Mouse (Mus musculus) gastrocnemius, postnatal 25 days (tissue): Measurements from ENCODE around the gene Pnlip. TPM values are rescaled to one million over a fixed set of nuclear protein-coding genes. Genes with fewer than 3 reads are reported as not detected.
A peak's percentile ranks its signal among the peaks of the same experiment; 100 is the strongest.

ENCODE experiments used
- DNase-seq: peaks from one replicate; pipeline ENCODE4 v3.0.0; 2022
- long read RNA-seq, 2 experiments: library from polyadenylated mRNA; stranded (forward); transcript quantifications; one replicate each; pipeline ENCODE4 v2.0.0; 2021
- total RNA-seq, 2 experiments: library from RNA; stranded (reverse); gene quantifications; 1 replicate in 1 of 2; 2 replicates in 1 of 2; pipeline ENCODE4 v1.2.3; 2021

Pnlip gene
- total RNA-seq = not detected
- long read RNA-seq, experiment 1 = 0 reads
- long read RNA-seq, experiment 2 = 0 reads

DNA sequence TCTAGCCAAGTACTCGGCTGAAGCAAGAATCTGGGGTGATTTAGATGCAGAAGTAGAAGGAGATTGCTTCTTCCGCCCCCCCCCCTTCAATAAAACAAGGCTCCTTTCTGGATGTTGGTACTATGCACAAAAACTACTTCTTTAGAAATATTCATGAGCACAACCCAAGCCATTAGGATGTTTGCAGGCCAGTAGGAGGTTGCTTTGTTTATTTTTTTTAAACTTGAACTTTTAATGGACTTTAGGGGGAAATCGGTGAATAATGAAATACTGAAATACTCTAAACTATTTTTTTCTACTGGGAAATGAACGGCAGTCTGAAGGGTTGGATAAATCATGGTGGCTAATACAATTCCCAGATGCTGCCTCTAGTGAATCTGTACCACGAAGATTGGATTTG is at the start of gene Pnlip:
Gene Pnlip (plus strand): TSS at position 301 of the 400 bp plus-strand sequence.
- DNase-seq = no peak

DNA sequence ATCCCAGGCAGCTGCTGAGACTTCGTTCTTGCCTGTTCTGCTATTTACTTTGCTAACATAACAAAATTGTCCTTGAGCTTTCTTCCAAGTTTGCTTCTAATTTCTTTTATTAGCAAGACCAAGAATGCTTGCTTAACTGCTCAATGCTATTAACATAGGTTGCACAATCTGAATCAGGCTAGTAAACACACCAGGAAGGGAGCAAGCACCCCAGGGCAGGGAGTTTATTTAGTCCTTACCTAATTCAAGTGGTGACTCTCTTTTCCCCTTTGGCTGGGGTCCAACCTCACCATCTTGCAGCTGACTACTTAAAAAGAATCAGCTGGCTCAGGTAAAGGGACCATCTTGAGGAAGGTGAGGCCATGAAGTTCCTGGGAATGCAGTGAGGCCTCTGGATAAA is 42.6 kb upstream of the Pnlip start:
- no peak for DNase-seq

DNA sequence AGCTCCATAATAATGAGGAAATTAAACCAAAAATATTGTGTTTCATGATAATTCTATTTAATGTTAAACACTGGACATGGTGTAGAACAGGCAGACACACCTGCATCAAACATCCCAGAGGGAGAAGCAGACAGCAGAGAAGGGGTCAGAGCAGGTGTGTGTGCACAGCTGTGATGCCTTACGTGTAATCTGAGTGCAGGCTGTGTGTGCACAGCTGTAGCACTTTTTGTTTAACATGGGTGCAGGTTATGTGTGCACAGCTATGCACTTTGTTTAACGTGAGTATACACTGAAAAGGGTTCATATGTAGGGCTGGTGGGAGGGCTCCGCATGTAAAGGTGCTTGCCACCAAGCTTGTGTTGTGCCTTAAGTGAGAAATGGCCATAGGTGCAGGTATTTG is 39.6 kb upstream of the Pnlip start:
- no peak for DNase-seq

DNA sequence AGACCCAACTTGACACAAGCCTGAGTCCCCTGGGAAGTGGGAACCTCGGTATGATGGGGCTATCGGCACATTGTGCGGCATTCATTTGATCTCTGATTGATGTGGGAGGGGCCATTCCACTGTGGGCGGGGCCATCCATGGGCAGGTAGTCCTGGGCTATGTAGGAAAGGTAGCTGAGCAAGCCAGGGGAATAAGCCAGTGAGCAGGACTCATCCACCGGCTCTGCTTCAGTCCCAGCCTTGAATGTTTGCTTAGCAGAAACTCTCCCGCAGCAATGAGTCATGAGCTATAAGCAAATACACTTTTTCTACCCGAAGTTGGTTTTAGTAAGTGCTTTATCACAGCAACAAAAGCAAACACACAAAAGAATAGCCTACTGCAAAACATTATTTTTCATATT is 35.7 kb upstream of the Pnlip start:
- no peak for DNase-seq

DNA sequence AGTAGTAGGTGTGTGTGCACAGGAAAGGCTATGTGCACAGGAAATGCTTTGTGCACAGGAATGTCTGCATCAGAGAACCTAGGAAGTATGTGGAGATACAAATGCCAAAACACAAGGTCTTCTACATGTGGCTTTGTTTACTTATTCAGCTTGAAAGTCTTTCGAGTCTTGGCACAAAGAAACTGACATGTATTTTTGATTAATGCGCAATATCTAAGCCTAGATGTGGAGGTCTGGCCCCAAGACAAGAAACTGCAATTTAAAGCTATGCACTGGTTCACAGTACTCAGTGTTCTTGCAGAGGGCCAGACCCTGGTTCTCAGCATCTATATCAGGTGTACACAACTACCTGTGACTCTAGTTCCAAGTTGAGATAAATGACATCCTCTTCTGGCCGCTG is 31.6 kb upstream of the Pnlip start:
- DNase-seq = no peak

GRCm38 (mm10) chr19:58621646-58622045 is 30.7 kb upstream of the Pnlip start:
- DNase-seq = no peak

GRCm38 (mm10) chr19:58624799-58625198 is 27.5 kb upstream of the Pnlip start:
- DNase-seq = no peak

- DNase-seq = no peak
These were observed 26.9 kb upstream of the Pnlip start for GRCm38 (mm10) chr19:58625254-58625947.

DNA sequence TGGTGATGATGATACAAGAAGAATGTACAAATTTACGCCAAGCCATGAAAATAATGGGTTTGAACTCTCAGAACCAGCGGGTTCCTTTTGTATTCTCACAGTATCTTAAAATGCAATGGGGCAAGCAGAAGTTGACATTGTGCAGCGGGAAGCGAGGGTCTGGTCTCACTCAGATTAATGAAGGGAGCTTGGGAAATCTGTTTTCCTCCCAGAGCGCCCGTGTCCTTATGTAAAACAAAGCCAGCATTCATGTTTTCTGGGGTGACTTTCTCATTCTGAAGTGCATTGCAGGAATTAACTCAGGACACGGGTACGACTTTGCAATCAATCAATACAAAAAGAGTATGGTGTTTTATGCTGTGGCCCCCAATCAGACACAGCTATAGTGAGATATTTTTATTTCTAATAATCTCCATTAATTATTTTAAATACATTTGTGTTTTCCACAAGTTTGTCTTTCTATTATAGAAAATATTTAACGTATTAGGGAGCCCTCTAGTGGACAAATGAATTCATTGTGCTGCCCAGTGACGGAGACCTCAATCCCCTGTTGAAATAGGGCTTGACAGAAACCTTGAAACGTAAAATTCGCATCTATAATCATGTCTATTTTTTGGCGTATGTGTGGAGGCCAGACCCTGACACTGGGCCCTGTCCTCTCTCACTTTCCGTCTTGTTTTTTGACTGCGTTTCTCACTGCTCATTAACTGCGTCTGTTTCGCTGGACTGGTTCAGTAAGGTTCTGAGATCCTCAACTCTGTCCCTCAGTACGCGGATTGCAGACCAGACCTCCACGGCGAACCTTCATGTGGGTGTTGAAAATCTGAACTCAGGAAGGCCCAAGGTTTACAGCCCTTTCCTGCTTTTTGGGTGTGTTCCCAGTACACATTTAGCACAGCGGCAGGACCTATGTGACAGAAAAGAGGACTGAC is 24.6 kb upstream of the Pnlip start:
- DNase-seq = no peak

GRCm38 (mm10) chr19:58629351-58629773 is 22.9 kb upstream of the Pnlip start:
- no peak for DNase-seq

DNA sequence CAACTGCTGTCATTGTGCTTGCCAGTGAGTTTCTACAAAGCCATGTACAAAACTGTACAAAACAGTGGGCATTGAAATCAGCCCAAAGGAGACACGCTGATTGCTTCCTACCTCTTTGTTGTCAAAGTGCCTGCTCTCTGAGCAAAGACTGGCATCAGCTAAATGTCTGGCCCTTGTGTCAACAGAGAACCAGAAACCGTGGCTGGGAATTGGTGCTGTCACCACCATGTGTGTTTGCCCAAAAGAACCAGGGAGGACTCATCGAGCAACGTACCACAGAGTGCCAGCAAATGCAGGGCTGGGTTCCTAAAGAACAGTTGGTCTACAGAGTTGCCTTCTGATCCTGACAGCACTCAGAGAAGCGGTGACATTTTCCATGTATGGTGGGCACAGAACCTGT is 2.3 kb upstream of the Pnlip start:
- no peak for DNase-seq

GRCm38 (mm10) chr19:58662098-58662497 is 9.8 kb downstream of the Pnlip start:
- no peak for DNase-seq

- no peak for DNase-seq
These were observed 11.0 kb downstream of the Pnlip start for GRCm38 (mm10) chr19:58663317-58663716.

DNA sequence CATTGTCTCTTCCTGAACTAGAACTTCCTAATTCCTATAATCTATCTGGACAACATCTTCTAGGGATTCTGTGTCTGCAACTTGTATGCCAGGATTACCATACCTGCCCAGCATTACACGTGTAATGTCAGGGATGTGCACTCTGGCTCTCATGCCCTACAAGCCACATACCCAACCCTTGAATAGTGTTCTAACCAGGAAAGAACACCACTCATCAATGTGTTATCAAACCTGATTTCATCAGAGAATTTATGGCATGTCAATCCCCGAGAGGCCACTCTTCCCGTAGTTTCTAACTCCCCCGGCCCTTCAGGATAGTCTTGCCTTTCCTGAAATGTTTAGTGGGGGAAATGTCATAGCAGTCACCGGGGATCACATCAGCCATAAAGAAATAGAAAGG is 12.6 kb downstream of the Pnlip start:
- DNase-seq = no peak

GRCm38 (mm10) chr19:58674644-58675043 is 22.3 kb downstream of the Pnlip start:
- peak; percentile 9 for DNase-seq

GRCm38 (mm10) chr19:58677117-58677516 is 24.8 kb downstream of the Pnlip start:
- DNase-seq = no peak

GRCm38 (mm10) chr19:58688933-58689332 is 36.6 kb downstream of the Pnlip start:
- DNase-seq = no peak

- DNase-seq = no peak
These were observed 43.0 kb downstream of the Pnlip start for GRCm38 (mm10) chr19:58695314-58695713.

- DNase-seq = no peak
These were observed 43.9 kb downstream of the Pnlip start for GRCm38 (mm10) chr19:58696235-58696634.

GRCm38 (mm10) chr19:58704556-58704955 is 52.3 kb downstream of the Pnlip start:
- DNase-seq = no peak

DNA sequence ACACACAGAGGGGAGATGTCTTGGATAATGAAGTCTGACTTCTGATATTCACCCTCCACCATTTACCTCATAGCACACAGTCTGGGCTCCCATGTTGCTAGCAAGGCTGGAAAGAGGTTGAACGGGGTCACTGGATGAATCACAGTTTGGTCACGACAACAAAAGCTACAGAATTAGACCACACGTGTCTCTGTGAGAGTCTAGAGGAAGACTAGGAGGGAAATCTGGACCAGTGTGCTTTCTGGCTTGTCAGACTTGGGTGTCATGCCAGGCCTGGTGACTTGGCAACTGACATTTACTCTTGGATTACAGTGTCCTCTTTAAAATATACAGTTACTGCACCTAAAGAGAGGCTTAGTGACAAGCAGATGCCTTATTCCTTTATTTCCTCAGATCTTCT is 56.3 kb downstream of the Pnlip start:
- no peak for DNase-seq

DNA sequence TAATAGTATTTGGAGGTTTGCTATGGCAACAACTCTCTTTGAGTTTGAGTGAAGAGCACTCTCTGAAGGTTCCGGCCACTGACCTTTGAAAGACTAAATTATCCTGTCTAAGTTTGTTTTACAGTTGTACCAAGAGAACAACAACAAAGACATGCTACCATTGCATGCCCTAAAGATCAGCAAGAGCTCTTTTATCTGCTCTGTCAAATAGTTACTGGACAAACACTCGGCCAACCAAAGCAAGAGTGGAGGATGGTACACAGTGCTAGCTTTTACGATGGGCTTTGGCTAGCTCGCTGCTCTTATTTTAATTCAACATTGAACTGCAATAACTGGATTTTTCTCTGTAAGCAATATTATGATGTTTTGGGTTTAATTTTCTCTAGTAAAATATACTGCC is 65.6 kb downstream of the Pnlip start:
- DNase-seq = no peak

DNA sequence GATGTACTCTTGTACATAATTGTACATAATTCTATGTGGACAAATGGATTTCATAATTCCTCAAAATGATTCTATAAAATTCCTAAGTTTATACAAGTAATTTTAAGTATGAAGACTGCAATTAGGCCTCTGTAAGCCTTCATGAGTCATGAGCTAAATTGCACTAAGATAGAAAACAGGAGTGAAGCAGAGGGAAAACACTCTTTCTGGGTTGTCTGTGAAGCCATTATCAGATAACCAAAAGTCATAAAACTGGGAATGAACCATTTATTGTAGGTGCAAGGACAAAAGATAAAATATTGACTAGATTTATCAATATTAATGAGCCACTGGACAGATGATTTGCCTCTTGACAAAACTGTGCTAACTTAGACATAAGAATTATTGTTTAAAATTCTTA is 68.1 kb downstream of the Pnlip start:
- DNase-seq = no peak
